Mouse (Mus musculus): ENCODE data around the gene Tsn. TPM values are rescaled to one million over a fixed set of nuclear protein-coding genes. Genes with fewer than 3 reads are reported as not detected.
A peak's percentile ranks its signal among the peaks of the same experiment; 100 is the strongest.

Tsn gene
- polyA plus RNA-seq (2015; fragmentation: Nextera tagmentation; extraction: Ambion mirVana), result 463 and 474 TPM in 2 replicates

DNA sequence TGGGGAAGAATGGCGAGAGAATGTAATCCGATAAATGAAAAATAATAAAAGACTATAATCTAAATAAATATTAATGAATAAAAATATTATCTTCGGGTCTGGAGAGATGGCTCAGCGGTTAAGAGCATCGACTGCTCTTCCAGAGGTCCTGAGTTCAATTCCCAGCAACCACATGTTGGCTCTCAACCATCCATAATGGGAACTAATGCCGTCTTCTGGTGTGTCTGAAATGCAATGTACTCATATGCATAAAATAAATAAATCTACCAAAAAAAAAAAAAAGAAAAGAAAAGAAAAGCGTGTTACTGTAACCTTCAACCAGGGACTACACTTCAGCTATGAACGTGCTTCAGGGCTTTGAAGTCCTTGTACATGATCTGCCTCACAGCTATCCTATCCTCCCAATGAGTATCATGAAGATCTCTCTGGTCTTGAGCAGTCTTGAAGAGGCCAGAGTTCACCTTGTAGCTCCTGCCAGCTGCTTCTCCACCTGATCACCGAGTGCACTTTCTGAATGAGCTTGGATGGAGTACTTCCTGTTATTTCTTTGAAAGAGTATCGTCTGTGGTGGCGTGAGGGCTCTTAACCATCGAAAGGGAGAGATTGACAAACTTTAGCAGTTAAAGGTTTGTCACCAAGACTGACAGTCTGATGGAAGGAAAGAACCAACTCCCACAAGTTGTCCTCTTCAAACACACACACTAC lies at the start of gene Tsn:
Gene Tsn, minus strand, starts transcription at position 118 of the 705 bp plus-strand sequence.
- Histone ChIP-seq H3K36me3 (ENCODE audit: control insufficient read depth, insufficient read depth, low read length) (peaks cover 4% of the 10 kb centered on the region; the same call in 1 of the 2 replicates), H3K27ac (ENCODE audit: low read depth, low read length) (peak within 1 kb of the TSS; percentile 96), H3K4me2 (ENCODE audit: low read length) (peak within 1 kb of the TSS; percentile 95), H3K9ac (ENCODE audit: low read depth, low read length) (peak within 1 kb of the TSS; percentile 79), H3K4me1 (ENCODE audit: control insufficient read depth, insufficient read depth, low read depth, low read length) (peaks cover 8% of the 10 kb centered on the region), H3K9me3 (ENCODE audit: control insufficient read depth, low read length) (no peaks in the 10 kb centered on the region), H3K27me3 (replicated peaks; ENCODE audit: control insufficient read depth, insufficient read depth, low read length) (no peaks in the 10 kb centered on the region), H3K4me3 (ENCODE audit: low read length) (peak within 1 kb of the TSS; percentile 78)
- ATAC-seq, result no peak; the same call in 1 of the 2 replicates
- 57% methylated on average over 12 of the region's 12 CpGs for WGBS

- Histone ChIP-seq H3K27ac (ENCODE audit: low read depth, low read length) (no peak overlapping the region), H3K27me3 (replicated peaks; ENCODE audit: control insufficient read depth, insufficient read depth, low read length) (no peaks in the 10 kb centered on the region), H3K36me3 (ENCODE audit: control insufficient read depth, insufficient read depth, low read length) (no peaks in the 10 kb centered on the region), H3K9ac (ENCODE audit: low read depth, low read length) (no peak overlapping the region), H3K9me3 (ENCODE audit: control insufficient read depth, low read length) (no peaks in the 10 kb centered on the region), H3K4me1 (ENCODE audit: control insufficient read depth, insufficient read depth, low read depth, low read length) (no peaks in the 10 kb centered on the region), H3K4me3 (ENCODE audit: low read length) (no peak overlapping the region), H3K4me2 (ENCODE audit: low read length) (no peak overlapping the region)
- ATAC-seq, result no peak
- whole genome bisulfite sequencing, result 75% methylated on average over 6 of the region's 6 CpGs
Measured at GRCm38 (mm10) chr1:118359071-118359761, 47.7 kb upstream of the Tsn start.

DNA sequence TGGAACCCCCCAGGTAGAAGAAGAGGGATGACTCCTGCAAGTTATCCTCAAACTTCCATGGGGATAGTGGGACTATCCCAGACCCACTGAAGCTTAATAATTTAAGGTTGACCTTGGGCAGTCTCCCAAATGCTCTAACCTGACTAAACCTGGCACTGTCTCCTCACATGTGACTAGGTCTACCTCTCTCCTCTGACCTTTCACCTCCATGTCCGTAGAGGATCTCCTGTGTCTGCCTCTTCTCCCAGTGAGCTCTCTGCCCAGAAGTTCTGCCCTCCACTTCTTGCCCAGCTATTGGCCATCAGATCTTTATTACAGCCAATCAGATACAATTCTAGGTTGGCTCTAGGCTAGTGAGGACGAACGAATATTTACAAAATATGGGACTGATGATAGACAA lies 38.4 kb upstream of the Tsn start:
- no peaks in the 10 kb centered on the region for H3K27me3 ChIP-seq (replicated peaks; ENCODE audit: control insufficient read depth, insufficient read depth, low read length)
- H3K4me2 ChIP-seq (ENCODE audit: low read length), result no peak overlapping the region
- H3K4me1 ChIP-seq (ENCODE audit: control insufficient read depth, insufficient read depth, low read depth, low read length), result no peaks in the 10 kb centered on the region
- no peaks in the 10 kb centered on the region for H3K36me3 ChIP-seq (ENCODE audit: control insufficient read depth, insufficient read depth, low read length)
- 91% methylated on average over 3 of the region's 3 CpGs for WGBS
- ATAC-seq, result no peak
- H3K9ac ChIP-seq (ENCODE audit: low read depth, low read length), result no peak overlapping the region
- H3K9me3 ChIP-seq (ENCODE audit: control insufficient read depth, low read length), result no peaks in the 10 kb centered on the region
- H3K4me3 ChIP-seq (ENCODE audit: low read length), result no peak overlapping the region
- H3K27ac ChIP-seq (ENCODE audit: low read depth, low read length), result no peak overlapping the region

DNA sequence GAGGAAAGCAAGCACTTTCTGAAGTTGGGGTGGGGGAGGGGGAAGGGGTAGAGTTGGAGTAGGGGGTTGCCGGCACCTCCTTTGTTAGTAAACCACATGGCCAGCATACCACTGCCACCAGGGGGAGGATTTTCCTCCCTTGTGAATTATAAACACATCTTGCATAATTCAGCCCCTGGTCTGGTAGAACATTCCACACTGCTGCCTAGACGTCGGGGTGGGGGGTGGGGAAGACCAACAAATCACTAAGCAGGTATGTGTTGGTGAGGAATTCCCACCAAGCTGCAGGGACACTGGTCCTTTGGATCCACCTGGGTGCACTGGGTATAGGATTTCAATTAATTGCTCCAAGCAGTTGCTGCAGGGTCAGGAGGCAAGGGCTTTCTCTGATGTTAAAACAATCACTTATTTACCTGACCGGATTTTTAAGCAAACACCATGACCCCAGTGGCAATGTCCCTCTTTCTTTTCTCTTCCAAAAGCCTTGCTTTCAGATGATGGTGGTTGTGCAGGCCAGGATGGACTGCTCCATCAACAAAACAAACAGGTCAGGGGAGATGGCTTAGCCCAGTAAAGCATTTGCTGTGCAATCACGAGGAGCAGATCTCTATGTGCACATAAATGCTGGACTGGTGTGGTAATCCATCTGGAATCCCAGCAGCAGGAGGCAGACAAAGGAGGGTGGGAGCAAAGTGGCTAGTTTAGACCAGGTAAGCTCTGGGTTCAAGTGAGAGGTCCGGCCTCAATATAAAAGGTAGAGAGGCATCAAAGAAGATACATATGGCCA lies 32.3 kb upstream of the Tsn start:
- 42% methylated on average over 6 of the region's 6 CpGs for WGBS
- H3K9ac ChIP-seq (ENCODE audit: low read depth, low read length), result no peak overlapping the region
- ATAC-seq, result no peak
- H3K36me3 ChIP-seq (ENCODE audit: control insufficient read depth, insufficient read depth, low read length), result no peaks in the 10 kb centered on the region
- no peaks in the 10 kb centered on the region for H3K9me3 ChIP-seq (ENCODE audit: control insufficient read depth, low read length)
- H3K27ac ChIP-seq (ENCODE audit: low read depth, low read length), result no peak overlapping the region
- no peak overlapping the region for H3K4me3 ChIP-seq (ENCODE audit: low read length)
- no peaks in the 10 kb centered on the region for H3K4me1 ChIP-seq (ENCODE audit: control insufficient read depth, insufficient read depth, low read depth, low read length)
- no peaks in the 10 kb centered on the region for H3K27me3 ChIP-seq (replicated peaks; ENCODE audit: control insufficient read depth, insufficient read depth, low read length)
- H3K4me2 ChIP-seq (ENCODE audit: low read length), result no peak overlapping the region

DNA sequence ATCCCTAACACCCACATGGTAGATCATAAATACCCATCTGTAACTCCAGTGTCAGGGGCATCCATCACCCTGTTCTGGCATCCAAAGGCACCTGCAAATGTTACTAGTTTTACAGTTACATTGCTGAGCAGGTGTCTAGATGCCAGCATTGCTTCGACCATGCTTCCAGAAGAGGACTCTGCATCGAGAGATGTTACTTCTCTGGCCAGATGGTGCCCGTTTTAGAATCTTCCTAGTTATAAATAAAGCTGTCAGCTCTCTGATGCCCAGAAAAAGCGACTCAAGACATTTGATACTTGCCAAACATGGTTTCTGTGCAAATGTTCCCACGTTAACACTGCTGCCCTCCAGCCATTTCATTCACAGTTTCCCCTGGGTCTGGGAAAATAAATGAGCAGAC lies 26.4 kb upstream of the Tsn start:
- H3K4me3 ChIP-seq (ENCODE audit: low read length), result no peak overlapping the region
- no peak overlapping the region for H3K9ac ChIP-seq (ENCODE audit: low read depth, low read length)
- ATAC-seq, result no peak
- 86% methylated on average over 5 of the region's 5 CpGs for WGBS
- H3K27ac ChIP-seq (ENCODE audit: low read depth, low read length), result no peak overlapping the region
- H3K4me1 ChIP-seq (ENCODE audit: control insufficient read depth, insufficient read depth, low read depth, low read length), result no peaks in the 10 kb centered on the region
- H3K27me3 ChIP-seq (replicated peaks; ENCODE audit: control insufficient read depth, insufficient read depth, low read length), result no peaks in the 10 kb centered on the region
- peaks cover 4% of the 10 kb centered on the region for H3K36me3 ChIP-seq (ENCODE audit: control insufficient read depth, insufficient read depth, low read length)
- H3K4me2 ChIP-seq (ENCODE audit: low read length), result no peak overlapping the region
- no peaks in the 10 kb centered on the region for H3K9me3 ChIP-seq (ENCODE audit: control insufficient read depth, low read length)

DNA sequence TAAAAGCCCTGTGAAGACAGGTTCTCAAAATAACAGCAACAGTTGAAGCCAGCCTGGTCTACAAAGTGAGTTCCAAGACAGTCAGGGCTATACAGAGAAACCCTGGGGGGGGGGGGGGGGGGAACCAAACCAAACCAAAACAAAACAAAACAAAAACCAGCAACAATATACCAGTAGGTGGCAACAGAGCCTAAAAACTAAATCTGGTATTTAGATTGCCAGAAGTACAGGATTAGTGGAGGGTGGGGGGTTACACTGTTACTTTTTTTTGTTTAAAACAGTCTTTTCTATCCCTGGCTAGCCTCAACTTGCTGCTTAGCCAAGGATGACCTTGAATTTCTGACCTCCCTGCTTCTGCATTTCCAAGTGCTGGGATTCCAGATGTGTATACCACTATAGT lies 24.3 kb upstream of the Tsn start:
- H3K27ac ChIP-seq (ENCODE audit: low read depth, low read length), result no peak overlapping the region
- H3K27me3 ChIP-seq (replicated peaks; ENCODE audit: control insufficient read depth, insufficient read depth, low read length), result no peaks in the 10 kb centered on the region
- no peak overlapping the region for H3K4me3 ChIP-seq (ENCODE audit: low read length)
- H3K9me3 ChIP-seq (ENCODE audit: control insufficient read depth, low read length), result no peaks in the 10 kb centered on the region
- ATAC-seq, result no peak
- no peaks in the 10 kb centered on the region for H3K4me1 ChIP-seq (ENCODE audit: control insufficient read depth, insufficient read depth, low read depth, low read length)
- H3K9ac ChIP-seq (ENCODE audit: low read depth, low read length), result no peak overlapping the region
- no peak overlapping the region for H3K4me2 ChIP-seq (ENCODE audit: low read length)
- H3K36me3 ChIP-seq (ENCODE audit: control insufficient read depth, insufficient read depth, low read length), result peaks cover 25% of the 10 kb centered on the region

DNA sequence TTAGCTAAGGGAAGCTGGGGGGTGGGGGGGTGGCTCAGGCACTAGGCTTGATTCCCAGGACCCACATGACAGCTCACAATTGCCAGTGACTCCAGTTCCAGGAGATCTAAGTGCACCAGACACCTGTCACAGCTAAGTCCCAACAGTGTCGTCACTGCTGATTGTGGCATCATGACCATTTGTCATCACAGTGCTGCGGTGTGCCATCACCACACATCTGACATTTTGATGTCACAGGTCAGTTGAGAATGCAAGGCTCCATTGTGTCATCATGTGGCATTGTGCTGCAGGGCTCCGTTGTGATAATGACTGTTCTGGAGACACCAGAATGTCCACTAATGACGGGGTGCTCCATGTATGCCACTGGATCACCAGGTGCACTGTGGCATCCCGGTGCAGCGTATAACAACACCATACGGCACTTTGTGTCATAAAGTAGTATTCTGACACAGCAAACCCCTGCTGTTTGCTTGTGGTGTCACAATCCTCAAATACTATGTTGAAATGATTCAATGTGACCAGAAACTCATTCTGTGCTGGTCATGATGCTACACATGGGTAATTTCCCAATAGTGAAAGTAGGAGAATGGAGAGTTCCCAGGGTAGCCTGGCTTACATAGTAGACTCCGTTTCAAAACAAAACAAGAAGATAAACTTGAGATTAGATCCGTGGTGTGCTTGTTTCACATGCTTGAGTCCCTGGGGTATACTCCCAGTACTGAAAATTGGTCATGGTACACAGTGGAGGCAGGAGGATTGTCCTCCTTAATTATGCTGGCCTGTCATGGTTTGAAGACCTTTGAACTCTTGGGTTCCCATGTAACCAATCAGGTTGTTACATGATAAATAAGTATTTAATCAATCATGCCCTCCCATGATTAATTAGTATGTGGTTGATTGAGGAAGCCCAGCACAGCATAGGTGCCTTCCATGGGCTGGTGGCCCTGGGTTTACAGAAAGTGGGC lies 23.5 kb upstream of the Tsn start:
- peak; percentile 30; the same call in 1 of the 2 replicates for ATAC-seq
- H3K27me3 ChIP-seq (replicated peaks; ENCODE audit: control insufficient read depth, insufficient read depth, low read length), result no peaks in the 10 kb centered on the region
- peaks cover 32% of the 10 kb centered on the region for H3K36me3 ChIP-seq (ENCODE audit: control insufficient read depth, insufficient read depth, low read length)
- no peaks in the 10 kb centered on the region for H3K9me3 ChIP-seq (ENCODE audit: control insufficient read depth, low read length)
- H3K4me1 ChIP-seq (ENCODE audit: control insufficient read depth, insufficient read depth, low read depth, low read length), result no peaks in the 10 kb centered on the region
- 88% methylated on average over 9 of the region's 9 CpGs for WGBS
- H3K27ac ChIP-seq (ENCODE audit: low read depth, low read length), result no peak overlapping the region
- H3K4me2 ChIP-seq (ENCODE audit: low read length), result no peak overlapping the region
- H3K4me3 ChIP-seq (ENCODE audit: low read length), result no peak overlapping the region
- H3K9ac ChIP-seq (ENCODE audit: low read depth, low read length), result no peak overlapping the region

GRCm38 (mm10) chr1:118321661-118322201 lies 10.2 kb upstream of the Tsn start, which contains the start of gene Nifk:
Gene Nifk, plus strand, starts transcription at chr1:118321839.
- Histone ChIP-seq H3K27ac (ENCODE audit: low read depth, low read length) (peak within 1 kb of the TSS; percentile 62; the same call in 1 of the 2 replicates), H3K27me3 (replicated peaks; ENCODE audit: control insufficient read depth, insufficient read depth, low read length) (no peaks in the 10 kb centered on the region), H3K9me3 (ENCODE audit: control insufficient read depth, low read length) (no peaks in the 10 kb centered on the region), H3K4me2 (ENCODE audit: low read length) (peak within 1 kb of the TSS; percentile 94), H3K4me3 (ENCODE audit: low read length) (peak within 1 kb of the TSS; percentile 98), H3K4me1 (ENCODE audit: control insufficient read depth, insufficient read depth, low read depth, low read length) (peaks cover 10% of the 10 kb centered on the region), H3K9ac (ENCODE audit: low read depth, low read length) (peak within 1 kb of the TSS; percentile 80), H3K36me3 (ENCODE audit: control insufficient read depth, insufficient read depth, low read length) (peaks cover 16% of the 10 kb centered on the region)
- WGBS, result under 1% methylated on average over 37 of the region's 37 CpGs
- ATAC-seq, result peak; percentile 96
